Mouse (Mus musculus): ENCODE data around the gene Otud3.

Otud3 gene

DNA sequence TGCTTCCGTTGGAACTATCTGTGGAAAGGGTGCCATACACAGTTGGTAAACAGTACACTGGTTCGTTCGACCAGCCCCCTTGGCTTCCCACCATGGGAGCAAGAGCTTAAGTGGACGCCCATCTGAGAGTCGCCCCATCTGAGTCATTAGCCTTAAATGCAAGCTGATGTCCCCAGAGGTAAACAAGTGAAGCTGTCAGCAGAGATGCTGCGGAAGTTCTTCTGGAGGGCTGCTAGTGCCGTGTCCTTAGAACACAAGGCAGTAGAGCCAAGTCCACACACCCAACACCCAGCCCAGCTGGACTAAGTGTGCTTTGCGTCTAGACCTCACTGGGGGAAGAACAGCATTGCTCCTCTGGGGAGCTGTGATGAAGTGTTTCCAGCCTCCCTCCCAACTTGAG is 24.1 kb downstream of the Otud3 start:
- DNase-seq (ENCODE audit: low spot score): no peak

DNA sequence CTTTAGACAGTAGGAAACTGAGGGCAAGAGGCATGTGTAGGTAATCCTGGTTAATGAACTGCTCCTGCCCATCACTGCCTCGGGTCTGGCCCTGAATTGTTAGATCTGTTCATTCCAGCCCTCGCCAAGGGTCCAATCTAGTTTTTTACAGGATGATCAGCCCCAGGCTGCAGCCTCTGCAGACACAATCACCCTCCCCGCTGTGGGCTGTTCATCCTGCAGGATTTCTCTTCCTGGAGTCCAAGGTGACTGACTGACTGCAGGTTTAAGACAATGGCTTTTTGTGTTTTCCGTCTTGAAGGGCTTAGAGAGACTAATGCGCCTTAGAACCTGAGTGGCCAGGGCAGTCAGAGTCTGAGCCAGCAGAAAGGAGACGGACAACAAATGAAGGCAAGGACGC is 24.6 kb downstream of the Otud3 start:
- DNase-seq (ENCODE audit: low spot score): no peak

DNA sequence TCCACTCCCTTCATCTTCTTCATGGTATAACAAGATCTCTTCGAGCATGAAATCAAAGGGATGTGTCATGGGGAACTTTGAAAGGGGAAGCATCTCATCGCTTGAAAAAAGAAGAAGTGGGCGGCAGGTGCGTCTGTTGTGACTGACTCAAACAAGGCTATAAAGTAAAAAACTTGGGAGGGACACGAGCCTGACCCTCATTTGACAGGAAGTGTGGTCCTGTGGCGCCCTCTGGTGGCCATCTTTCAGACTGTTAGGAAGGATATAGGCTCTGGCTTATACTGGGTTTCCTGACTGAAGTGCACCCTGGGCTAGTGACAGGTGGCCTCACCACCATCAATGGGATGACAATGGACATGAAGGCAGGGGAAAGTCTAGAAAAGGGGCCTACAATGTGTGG is 29.5 kb downstream of the Otud3 start:
- DNase-seq (ENCODE audit: low spot score): peak; percentile 92

DNA sequence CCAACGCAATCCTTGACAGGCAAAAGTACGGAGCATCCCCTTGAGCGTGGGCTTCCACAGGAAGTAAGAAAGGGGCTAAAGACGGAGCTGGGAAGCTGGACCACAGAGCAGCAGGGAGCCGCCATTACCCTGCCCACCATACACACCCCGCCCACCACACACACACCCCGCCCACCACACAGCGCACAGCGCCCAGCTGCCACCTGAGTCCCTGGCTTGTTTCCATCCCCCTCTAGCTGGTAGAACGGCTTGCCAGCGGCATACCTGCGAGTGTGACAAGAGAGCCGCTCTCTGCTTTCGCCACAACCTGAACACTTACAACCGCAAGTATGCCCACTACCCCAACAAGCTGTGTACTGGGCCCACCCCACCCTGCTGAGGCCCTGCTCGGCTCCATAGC is 31.6 kb downstream of the Otud3 start:
- DNase-seq (ENCODE audit: low spot score): peak; percentile 20

DNA sequence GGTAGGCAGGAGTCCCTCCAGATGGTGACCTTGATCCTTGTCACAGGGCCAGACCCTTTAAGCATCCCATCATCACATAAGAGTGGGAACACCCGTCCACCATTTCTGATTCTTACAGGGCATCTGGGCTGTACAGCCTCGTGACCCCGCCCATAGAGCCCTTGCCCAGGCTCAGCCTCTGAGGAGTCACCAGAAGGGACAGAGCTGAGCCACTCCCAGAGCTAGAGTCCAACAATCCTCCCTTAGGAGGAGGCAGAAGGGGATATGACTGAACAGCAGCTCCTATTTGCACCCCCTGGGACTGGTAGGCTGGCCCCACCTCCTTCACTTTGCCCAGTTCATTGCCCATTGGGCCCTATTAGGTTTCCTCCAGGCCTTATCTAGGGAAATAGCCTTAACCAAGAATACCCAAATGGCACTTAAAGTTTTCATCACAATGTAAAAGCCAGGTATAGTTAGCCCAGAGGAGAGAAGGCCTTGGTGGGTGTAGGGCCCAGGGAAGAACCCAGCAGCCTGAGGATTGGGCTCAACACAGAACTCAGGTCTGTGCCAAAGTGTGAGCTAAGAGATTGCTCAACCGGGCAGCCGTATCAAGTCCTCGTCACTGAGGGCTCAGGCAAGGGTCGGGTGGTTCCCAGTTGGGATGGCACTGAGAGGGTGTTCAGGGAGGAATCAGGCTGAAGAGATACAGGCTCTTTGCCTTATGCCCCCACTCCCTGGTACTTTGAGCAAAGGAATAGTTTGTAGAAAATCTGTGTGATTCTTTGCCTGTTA is 32.7 kb downstream of the Otud3 start:
- DNase-seq (ENCODE audit: low spot score): no peak

DNA sequence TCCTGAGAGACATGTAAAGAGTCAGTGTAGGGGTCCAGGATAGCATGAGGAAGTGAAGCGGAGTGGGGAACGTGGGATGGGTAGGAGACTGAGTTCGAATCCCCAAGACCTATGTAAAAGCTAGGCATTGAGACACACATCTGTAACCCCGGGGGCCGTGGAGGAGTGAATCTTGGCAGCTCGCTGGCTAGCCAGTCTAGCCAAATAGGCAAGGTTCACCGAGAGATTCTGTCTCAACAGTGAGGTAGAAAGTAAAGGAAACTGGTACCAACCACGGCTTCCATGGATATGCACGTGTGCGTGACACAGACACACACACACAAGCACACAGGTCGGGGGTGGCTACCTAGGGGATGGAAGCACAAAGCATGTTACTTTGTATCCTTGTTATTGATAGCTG is 33.9 kb downstream of the Otud3 start:
- no peak for DNase-seq (ENCODE audit: low spot score)

DNA sequence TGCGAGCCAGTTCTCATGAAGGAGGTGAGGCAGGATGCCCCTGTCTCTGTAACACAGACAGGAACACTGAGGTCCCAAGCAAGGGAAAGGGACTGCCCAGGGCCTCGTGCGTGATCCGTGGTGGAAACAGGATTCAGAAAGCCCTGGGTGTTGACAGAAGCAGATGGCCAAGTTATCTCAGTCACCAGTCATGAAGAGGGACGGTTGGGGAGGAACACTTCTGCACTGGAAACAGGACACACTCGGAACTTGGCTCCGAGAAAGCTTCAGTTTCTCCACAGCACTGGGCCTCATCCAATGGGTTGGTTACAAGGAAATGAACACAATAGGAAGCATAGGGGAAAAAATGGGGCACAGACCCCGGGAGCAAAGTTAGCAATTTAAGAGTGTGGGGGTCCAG is 35.0 kb downstream of the Otud3 start:
- no peak for DNase-seq (ENCODE audit: low spot score)

DNA sequence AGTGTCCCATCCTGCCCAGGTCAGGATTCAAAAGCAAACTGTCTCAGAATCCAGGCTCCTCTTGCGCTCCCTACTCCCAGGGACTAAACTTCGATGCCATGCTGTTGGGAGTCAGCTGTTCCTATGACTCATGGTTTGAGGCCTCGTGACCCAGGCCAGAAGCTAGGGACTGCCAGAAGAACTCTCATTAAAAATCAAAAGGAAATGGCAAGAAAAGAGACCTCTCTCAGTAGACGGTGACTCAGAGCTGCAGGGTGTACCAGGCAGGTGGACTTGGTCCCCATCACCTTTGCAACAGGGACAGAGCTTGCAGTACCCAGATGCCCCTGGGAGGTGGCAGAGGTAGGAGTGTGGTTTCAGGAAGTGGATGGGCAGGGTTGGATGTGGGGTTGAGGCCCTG is 36.0 kb downstream of the Otud3 start, which contains the start of gene Pla2g2e:
Pla2g2e (plus strand) TSS at position 212 of the 400 bp plus-strand sequence.
- DNase-seq (ENCODE audit: low spot score): no peak

DNA sequence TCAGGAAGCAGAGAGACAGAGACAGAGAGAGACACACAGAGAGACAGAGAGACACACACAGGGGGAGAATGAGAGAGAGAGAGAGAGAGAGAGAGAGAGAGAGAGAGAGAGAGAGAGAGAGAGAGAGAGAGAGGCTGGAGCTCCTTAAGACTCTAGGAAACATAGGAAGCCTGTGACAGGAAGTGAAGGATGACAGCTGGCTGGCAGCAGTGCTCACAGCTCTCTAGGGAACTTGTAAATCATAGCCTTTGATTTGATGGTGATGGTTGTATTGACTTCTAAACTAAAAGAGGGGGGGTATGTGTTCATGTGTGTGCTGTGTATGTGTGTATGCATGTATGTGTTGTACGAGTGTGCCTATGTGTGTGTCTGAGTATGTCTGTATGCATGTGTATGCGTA is 37.8 kb downstream of the Otud3 start:
- DNase-seq (ENCODE audit: low spot score): no peak

DNA sequence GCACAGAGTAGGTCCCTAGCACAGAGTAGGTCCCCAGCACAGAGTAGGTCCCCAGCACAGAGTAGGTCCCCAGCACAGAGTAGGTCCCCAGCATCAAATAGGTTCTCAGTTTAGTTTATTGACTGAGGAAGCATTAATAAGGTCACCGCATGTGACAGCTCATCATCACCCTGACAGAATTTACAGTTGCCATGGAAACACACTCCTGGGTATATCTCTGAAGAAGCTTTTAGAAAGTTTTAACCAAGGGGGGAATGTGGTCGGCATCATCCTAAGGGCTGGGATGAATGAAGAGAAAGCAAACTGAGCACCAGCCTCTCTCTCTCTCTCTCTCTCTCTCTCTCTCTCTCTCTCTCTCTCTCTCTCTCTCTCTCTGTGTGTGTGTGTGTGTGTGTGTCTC is 38.5 kb downstream of the Otud3 start:
- DNase-seq (ENCODE audit: low spot score): peak; percentile 38

DNA sequence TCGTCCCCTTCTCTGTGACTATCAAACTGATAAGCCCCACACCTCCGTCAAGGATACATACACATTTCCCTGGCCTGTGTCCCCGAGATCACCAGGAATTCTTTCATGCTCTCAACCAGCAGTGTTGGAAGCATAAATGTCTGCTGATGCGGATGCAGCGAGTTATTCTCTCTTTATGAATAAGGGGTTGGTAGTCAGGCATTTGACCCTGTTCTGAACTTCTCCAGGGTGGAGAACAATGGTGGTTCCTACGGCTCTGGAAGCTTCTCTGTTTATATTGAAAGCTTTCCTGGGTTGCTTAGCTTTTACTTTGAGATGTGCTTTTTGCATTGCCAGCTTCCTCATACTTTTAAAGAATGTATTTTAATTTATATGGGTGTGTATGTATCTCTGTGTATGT is 39.9 kb downstream of the Otud3 start, which contains the start of gene Gm13030:
Gm13030 (minus strand) TSS at position 101 of the 400 bp plus-strand sequence.
- DNase-seq (ENCODE audit: low spot score): no peak

DNA sequence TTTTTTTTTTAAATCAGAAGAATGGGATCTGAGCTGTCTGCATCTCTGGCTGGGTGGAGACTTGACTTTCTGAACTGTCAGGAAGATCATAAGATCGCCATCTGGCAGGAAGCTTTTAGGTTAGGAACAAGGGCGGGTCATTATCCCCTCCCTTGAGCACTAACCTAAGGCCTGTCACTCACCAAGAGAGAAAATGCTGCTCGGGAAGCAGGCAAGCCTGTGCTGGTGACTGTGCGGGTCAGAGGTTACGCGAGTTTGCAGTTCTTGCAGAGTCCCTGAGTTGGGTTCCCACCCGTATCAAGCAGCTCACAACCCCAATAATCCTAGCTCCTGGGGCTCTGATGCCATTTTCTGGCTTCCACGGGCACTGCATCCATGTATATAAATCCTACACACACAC is 45.1 kb downstream of the Otud3 start:
- peak; percentile 45 for DNase-seq (ENCODE audit: low spot score)

DNA sequence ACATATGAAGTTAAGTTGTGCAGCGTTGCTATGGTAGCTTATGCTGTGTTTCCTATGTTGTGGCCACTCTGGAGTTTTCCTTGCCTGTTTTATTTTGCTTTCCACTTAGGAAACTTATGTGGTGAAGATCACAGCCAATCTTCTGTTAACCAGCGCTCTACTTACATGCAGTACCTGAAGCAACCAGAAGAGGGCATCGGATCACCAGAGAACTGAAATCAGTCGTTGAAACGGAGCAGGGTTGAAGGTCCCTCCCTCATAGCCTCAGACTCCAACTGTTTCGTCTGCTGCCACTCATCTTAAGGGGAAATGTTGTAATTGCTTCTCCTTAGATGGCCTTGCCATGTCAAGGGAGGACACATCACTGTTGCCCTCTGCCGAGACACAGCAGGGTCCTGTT is 47.3 kb downstream of the Otud3 start:
- DNase-seq (ENCODE audit: low spot score): peak; percentile 91

DNA sequence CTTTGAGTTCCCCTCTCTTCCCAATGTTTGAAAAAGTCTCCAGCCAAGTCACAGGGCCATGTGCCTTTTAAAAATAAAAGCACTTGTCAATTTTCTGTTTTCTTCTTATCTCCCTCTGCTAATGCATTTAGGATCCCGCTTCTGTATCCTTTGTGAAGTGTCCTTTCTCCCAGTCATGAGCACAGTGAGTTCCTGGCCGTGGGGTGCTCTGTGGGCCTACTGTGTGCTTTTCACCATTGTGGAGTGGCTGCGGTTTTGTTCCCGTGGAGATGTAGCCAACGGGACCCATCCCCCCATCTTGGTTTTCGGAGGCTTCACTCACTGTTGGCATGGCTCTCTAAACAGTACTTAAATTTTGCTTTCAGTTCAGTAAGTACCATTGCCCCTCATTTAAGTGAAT is 47.8 kb downstream of the Otud3 start:
- no peak for DNase-seq (ENCODE audit: low spot score)

DNA sequence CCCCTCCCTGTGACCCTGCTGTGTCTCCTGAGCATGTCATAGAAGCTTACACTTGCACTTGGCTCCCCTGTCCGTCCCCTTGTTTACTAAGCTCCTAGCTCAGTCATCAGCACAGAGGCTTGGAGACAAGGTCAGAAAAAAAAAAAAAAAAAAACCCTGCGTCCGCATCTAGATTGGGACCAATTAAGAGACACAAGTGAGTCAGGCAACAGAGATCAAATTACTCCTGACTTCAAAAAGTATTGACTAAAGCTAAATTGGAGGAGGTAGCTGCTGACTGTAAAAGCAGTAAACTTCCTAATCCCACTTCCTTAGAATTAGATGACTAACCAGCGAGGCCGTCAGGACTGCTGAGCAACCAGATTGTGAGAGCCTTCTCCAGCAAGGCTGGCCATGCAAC is 48.7 kb downstream of the Otud3 start:
- no peak for DNase-seq (ENCODE audit: low spot score)

DNA sequence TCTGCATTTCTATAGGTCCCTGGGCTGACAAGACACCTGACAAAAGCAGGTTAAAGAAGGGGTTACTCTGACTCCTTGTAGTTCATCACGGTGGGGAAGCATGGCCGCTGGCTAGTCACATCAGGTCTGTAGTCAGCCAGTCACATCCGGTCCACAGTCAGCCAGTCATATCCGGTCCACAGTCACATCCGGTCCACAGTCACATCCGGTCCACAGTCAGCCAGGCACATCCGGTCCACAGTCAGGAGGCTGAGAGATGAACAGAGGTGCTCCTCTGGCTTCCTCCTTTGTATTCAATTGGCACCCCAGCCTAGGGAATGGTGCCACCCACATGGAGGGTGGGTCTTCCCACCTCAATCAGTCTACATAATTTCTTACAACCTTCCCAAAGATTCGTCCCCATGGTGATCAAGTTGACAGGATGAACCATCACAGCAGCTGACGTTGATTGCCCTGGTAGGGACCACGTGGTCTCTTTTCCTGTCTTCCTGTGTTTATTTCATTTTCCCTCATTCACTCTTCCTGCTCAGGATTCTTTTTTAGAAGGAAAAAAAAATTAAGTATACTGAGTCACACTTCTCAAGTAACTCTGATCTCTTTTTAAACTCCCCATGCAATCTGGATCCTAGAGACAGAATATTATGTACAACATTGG is 50.3 kb downstream of the Otud3 start, which contains the start of gene Pla2g5:
Pla2g5 (minus strand) TSS at position 139 of the 655 bp plus-strand sequence.
- no peak for DNase-seq (ENCODE audit: low spot score)

DNA sequence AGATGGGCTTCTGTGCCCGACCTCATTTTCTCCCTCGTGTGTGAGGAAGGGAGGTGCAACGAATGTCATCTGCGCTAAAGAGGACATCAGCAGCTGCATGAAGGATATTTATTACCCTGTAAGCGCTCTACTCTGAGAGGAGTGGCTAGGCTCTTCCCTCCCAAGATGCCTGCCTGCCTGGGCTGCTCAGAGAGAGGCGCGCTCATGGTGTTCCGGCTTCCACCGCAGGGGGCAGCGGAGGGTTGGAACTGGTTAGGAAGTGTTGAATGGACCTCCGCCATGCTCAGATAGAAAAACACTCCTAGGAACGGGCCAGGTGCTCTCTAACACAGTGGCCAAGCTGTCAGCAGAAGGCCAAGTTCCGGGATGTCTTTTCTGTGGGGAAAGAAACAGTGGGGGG is 54.0 kb downstream of the Otud3 start:
- peak; percentile 89 for DNase-seq (ENCODE audit: low spot score)

DNA sequence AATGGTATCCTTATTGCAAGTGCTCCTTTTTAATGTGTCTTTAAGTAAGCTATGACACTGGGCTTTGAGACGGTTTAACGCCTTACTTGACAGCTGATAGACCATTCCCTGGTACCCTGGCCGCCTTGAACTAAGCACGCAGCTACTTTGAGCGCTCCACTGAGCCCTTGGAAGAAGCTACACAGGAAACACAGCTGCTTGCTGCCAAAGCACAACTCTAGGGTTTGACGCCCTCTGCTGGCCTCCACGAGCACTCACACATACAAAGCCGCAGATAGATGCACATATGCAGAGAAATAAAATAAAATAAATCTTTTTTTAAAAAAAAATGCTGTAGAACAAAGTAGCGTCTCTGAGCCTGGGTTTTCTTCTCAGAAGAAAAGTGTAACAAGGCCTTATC is 54.5 kb downstream of the Otud3 start:
- DNase-seq (ENCODE audit: low spot score): peak; percentile 82

DNA sequence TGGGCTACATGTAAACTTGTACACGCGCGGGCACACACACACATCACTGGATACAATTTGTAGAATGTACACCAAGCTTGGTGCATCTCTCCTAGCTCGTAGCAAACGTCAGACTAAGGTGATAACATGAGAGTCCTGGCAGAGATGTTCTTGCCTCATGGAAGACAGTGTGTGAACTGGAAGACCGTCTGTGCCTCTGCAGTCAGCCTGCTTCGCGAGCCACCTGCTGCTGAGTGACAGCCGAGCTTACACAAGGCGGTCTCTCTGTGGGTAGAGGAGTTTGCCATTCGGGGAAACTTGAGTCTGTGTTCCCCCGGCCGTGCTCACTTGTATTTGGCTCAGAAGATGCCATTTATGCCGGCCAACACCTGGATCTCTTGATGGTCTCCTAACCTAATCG is 55.3 kb downstream of the Otud3 start:
- no peak for DNase-seq (ENCODE audit: low spot score)

DNA sequence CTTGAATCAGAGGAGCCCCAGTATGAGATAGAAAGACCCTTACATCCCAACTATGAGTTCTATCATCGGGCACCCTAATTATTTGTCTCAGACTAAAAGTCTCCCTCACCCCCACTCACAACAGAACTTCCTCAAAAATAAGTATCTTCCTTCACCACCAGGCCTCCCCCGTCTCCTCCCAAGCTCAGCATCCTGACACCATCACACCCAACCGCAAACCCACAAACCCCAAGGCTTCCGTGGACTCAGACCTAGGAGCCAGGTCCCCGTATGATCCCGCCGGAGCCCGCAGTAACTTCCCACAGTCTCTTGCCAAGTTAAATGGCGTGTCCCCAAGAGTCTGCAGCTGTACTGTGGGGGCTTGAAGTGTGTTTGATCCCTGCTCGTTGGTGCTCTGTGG is 56.2 kb downstream of the Otud3 start:
- DNase-seq (ENCODE audit: low spot score): no peak

DNA sequence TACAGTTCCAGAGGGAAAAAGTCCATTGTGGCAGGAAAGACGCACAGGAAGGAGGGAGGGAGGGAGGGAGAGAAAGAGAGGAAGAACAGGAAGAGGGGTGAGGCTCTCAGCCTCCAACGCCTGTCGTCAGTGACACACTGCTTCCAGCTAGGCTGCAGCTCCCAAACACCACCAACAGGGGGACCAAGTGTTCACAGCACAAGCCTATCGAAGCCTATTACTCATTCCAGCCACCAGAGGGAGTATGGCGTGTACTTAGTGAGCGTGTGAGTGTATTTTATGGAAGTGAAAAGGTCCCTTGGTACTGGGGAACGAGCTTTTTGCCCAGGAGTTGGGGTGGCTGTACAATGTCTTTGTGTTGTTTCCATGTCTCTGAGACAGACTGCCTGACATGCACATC is 57.3 kb downstream of the Otud3 start:
- peak; percentile 90 for DNase-seq (ENCODE audit: low spot score)

DNA sequence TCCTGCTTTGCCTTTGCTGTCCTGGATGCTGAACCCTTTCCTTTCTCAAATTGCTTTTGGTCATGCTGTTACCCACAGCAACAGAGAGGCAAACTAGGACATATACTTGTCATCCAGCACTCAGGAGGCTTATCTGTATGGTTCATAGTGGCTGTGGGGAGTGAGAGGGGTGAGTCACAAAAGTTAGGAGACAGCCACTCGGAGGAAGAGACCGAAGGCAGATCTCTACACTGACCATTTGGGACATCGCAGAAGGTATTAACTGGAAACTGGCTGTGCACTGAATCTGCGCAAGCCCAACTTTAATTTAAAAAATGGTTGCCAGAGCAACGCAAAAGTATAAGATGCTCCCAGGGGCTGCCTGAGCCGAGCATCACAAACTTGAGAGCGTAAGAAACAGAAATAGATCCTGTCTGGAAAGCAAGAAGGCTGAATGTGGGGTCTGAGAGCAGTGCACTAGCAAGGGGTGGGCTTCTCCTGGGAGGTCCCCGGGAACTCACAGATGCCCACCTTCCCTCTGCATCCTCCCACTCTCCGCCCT is 58.6 kb downstream of the Otud3 start:
- no peak for DNase-seq (ENCODE audit: low spot score)

DNA sequence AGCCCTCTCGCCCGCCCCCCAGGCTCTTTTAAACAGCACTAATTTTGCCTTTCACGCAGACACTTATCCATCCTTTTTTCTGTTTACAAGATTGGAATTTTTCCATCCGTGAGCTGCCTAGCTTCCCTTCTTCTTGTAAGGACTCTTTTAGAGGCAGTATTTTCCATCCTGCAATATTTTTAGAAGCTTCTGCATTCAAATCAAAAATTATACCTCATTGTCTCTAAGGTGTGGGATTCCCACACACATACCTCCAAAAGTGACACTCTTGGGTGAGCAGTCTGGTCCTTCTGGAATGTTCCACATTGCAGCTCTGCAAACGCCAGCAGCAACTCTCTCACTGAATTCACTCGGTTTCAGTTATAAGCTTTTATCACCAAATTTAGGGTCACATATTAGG is 60.8 kb downstream of the Otud3 start:
- no peak for DNase-seq (ENCODE audit: low spot score)
